Comparison of ENCODE assay signal across 16 mouse cellular contexts in genomic region chr7:79869072-79869719, GRCm38 (mm10). TPM values are rescaled to one million over a fixed set of nuclear protein-coding genes. Genes with fewer than 3 reads are reported as not detected.
DNase-seq lines count a peak whose midpoint lies in the region; ATAC-seq and TF ChIP-seq lines count a peak whose summit lies in the region.
"Had no signal": no experiment of that assay in that cellular context is flagged by ENCODE, and none has a peak within 500 bp of the region (broad histone marks: within the 10 kb centered on the region; RNA-seq: fewer than 3 reads in every experiment).

No protein-coding gene starts in this region.

- no peak overlapping the region for H3K4me2 ChIP-seq in kidney, embryonic 16.5 days (replicated peaks; ENCODE audit: low read depth, low read length)
- H3K4me2 ChIP-seq in intestine, embryonic 14.5 days (ENCODE audit: low read length) = no peak overlapping the region
- H3K4me2 ChIP-seq in stomach, embryonic 14.5 days (replicated peaks; ENCODE audit: low read depth, low read length) = no peak overlapping the region
- no peak overlapping the region for H3K4me2 ChIP-seq in kidney, embryonic 14.5 days (replicated peaks; ENCODE audit: low read depth, low read length)
- H3K4me2 ChIP-seq: heart, embryonic 13.5 days; hindbrain, embryonic 12.5 days; midbrain, embryonic 15.5 days had no signal

- no peak for ATAC-seq in kidney, embryonic 16.5 days (ENCODE audit: low FRiP score, low TSS enrichment)
- peak; percentile 51; the same call in 1 of the 2 replicates for ATAC-seq in intestine, embryonic 14.5 days (replicated peaks; ENCODE audit: low FRiP score, low TSS enrichment, low read depth)
- peak; percentile 61; the same call in 1 of the 2 replicates for ATAC-seq in stomach, embryonic 14.5 days (ENCODE audit: insufficient number of reproducible peaks, insufficient read depth, low FRiP score, low read depth)
- ATAC-seq in megakaryocyte-erythroid progenitor cell, adult 5-6 weeks (replicated peaks; ENCODE audit: low FRiP score, low TSS enrichment, poor library complexity, severe bottlenecking) = no peak
- ATAC-seq in kidney, embryonic 14.5 days (ENCODE audit: low FRiP score, low TSS enrichment) = no peak
- ATAC-seq: liver, postnatal 0 days; midbrain, embryonic 15.5 days had no signal

- H3K27ac ChIP-seq in kidney, embryonic 16.5 days (ENCODE audit: low read length) = peak overlapping the region; percentile 71; the same call in 1 of the 2 replicates
- H3K27ac ChIP-seq in ES-E14 (ENCODE audit: insufficient read depth, low read depth, low read length, poor library complexity, severe bottlenecking) = peak overlapping the region; percentile 92
- no peak overlapping the region for H3K27ac ChIP-seq in intestine, embryonic 14.5 days (ENCODE audit: low read depth)
- H3K27ac ChIP-seq in stomach, embryonic 14.5 days (ENCODE audit: low read length) = no peak overlapping the region
- no peak overlapping the region for H3K27ac ChIP-seq in kidney, embryonic 14.5 days (ENCODE audit: low read depth, low read length)
- H3K27ac ChIP-seq: heart, embryonic 13.5 days; hindbrain, embryonic 12.5 days; midbrain, embryonic 15.5 days had no signal

- no peak overlapping the region for H3K4me3 ChIP-seq in kidney, embryonic 16.5 days (ENCODE audit: low read length)
- peak overlapping the region in 1 of 2 experiments; percentile 18; a peak in 2 of 4 replicates for H3K4me3 ChIP-seq in ES-E14 (ENCODE audit: insufficient read depth in 1 of 2, low read depth in 1 of 2, low read length in 2 of 2, poor library complexity in 1 of 2, severe bottlenecking in 1 of 2)
- no peak overlapping the region for H3K4me3 ChIP-seq in intestine, embryonic 14.5 days (ENCODE audit: low read depth, low read length)
- H3K4me3 ChIP-seq in stomach, embryonic 14.5 days (ENCODE audit: low read depth, low read length) = no peak overlapping the region
- no peak overlapping the region for H3K4me3 ChIP-seq in kidney, embryonic 14.5 days (ENCODE audit: low read length)
- H3K4me3 ChIP-seq: heart, embryonic 13.5 days; hindbrain, embryonic 12.5 days; midbrain, embryonic 15.5 days had no signal

- no peaks in the 10 kb centered on the region for H3K9me3 ChIP-seq in kidney, embryonic 16.5 days (ENCODE audit: low read length)
- H3K9me3 ChIP-seq in ES-E14 (ENCODE audit: control insufficient read depth, insufficient read depth, low read depth, low read length) = no peaks in the 10 kb centered on the region
- H3K9me3 ChIP-seq in intestine, embryonic 14.5 days (ENCODE audit: control insufficient read depth, low read length) = no peaks in the 10 kb centered on the region
- no peaks in the 10 kb centered on the region for H3K9me3 ChIP-seq in stomach, embryonic 14.5 days (ENCODE audit: control insufficient read depth, low read depth, low read length)
- no peaks in the 10 kb centered on the region for H3K9me3 ChIP-seq in kidney, embryonic 14.5 days (ENCODE audit: control insufficient read depth, low read length)
- H3K9me3 ChIP-seq: heart, embryonic 13.5 days; hindbrain, embryonic 12.5 days; midbrain, embryonic 15.5 days had no signal

- no peak overlapping the region for H3K9ac ChIP-seq in kidney, embryonic 16.5 days (replicated peaks; ENCODE audit: low read length)
- H3K9ac ChIP-seq in ES-E14 (ENCODE audit: insufficient read depth, low read depth, low read length, poor library complexity, severe bottlenecking) = peak overlapping the region; percentile 64
- H3K9ac ChIP-seq in intestine, embryonic 14.5 days (ENCODE audit: low read length) = no peak overlapping the region
- no peak overlapping the region for H3K9ac ChIP-seq in stomach, embryonic 14.5 days (replicated peaks; ENCODE audit: low read depth, low read length)
- H3K9ac ChIP-seq in kidney, embryonic 14.5 days (ENCODE audit: low read depth, low read length) = no peak overlapping the region
- H3K9ac ChIP-seq: heart, embryonic 13.5 days; hindbrain, embryonic 12.5 days; liver, postnatal 0 days; midbrain, embryonic 15.5 days had no signal

- H3K27me3 ChIP-seq in kidney, embryonic 16.5 days (ENCODE audit: insufficient read depth, low read length) = no peaks in the 10 kb centered on the region
- H3K27me3 ChIP-seq in intestine, embryonic 14.5 days (replicated peaks; ENCODE audit: control insufficient read depth, insufficient read depth, low read length) = no peaks in the 10 kb centered on the region
- no peaks in the 10 kb centered on the region for H3K27me3 ChIP-seq in stomach, embryonic 14.5 days (ENCODE audit: control insufficient read depth, insufficient read depth, low read length)
- no peaks in the 10 kb centered on the region for H3K27me3 ChIP-seq in kidney, embryonic 14.5 days (ENCODE audit: control insufficient read depth, insufficient read depth, low read length)
- H3K27me3 ChIP-seq: heart, embryonic 13.5 days; hindbrain, embryonic 12.5 days; midbrain, embryonic 15.5 days had no signal

- no peak for DNase-seq in kidney, postnatal 36 days
- DNase-seq in ES-E14 (ENCODE audit: low read depth, low spot score) = peak; percentile 75
- peak; percentile 50 for DNase-seq in intestine, embryonic 14.5 days (ENCODE audit: low spot score)
- DNase-seq: B cell, adult 2 months; cerebellum, adult 18-20 months; gastrocnemius, postnatal 36 days; kidney, adult 9 months; liver, postnatal 0 days; thymus, postnatal 25 days had no signal

- H3K4me1 ChIP-seq in kidney, embryonic 16.5 days (ENCODE audit: insufficient read depth, low read length) = peaks cover 9% of the 10 kb centered on the region
- peaks cover 7 to 39% of the 10 kb centered on the region in 2 experiments; a peak in 3 of 4 replicates for H3K4me1 ChIP-seq in ES-E14 (ENCODE audit: control insufficient read depth in 2 of 2, insufficient read depth in 2 of 2, low read length in 2 of 2, poor library complexity in 1 of 2)
- H3K4me1 ChIP-seq in intestine, embryonic 14.5 days (replicated peaks; ENCODE audit: control insufficient read depth, insufficient read depth, low read length) = no peaks in the 10 kb centered on the region
- H3K4me1 ChIP-seq in stomach, embryonic 14.5 days (ENCODE audit: control insufficient read depth, insufficient read depth, low read length) = no peaks in the 10 kb centered on the region
- H3K4me1 ChIP-seq in kidney, embryonic 14.5 days (ENCODE audit: control insufficient read depth, insufficient read depth, low read length) = no peaks in the 10 kb centered on the region
- H3K4me1 ChIP-seq: midbrain, embryonic 15.5 days had no signal

- in situ Hi-C loops in ES-E14 (cut with MboI; ENCODE audit: low sequenced_read_pairs in 2 of 2, unreplicated experiment in 2 of 2) = no loop called here

- WGBS in kidney, embryonic 16.5 days = 30% methylated on average over 6 of the region's 6 CpGs
- 49% methylated on average over 6 of the region's 6 CpGs for WGBS in intestine, embryonic 14.5 days
- WGBS in stomach, embryonic 14.5 days = 42% methylated on average over 6 of the region's 6 CpGs
- WGBS in kidney, embryonic 14.5 days = 36% methylated on average over 6 of the region's 6 CpGs

- no peaks in the 10 kb centered on the region for H3K36me3 ChIP-seq in kidney, embryonic 16.5 days (ENCODE audit: insufficient read depth, low read length)
- no peaks in the 10 kb centered on the region for H3K36me3 ChIP-seq in ES-E14 (ENCODE audit: control insufficient read depth, insufficient read depth, low read length, poor library complexity, severe bottlenecking)
- no peaks in the 10 kb centered on the region for H3K36me3 ChIP-seq in intestine, embryonic 14.5 days (ENCODE audit: control insufficient read depth, insufficient read depth, low read length)
- H3K36me3 ChIP-seq in stomach, embryonic 14.5 days (ENCODE audit: control insufficient read depth, insufficient read depth, low read length) = no peaks in the 10 kb centered on the region
- no peaks in the 10 kb centered on the region for H3K36me3 ChIP-seq in kidney, embryonic 14.5 days (ENCODE audit: control insufficient read depth, insufficient read depth, low read length)
- H3K36me3 ChIP-seq: heart, embryonic 13.5 days; hindbrain, embryonic 12.5 days; midbrain, embryonic 15.5 days had no signal

TF ChIP-seq in ES-E14, 5 proteins besides CTCF, POLR2A, EP300 and RAD21:
- TF ChIP-seq ZC3H11A (IDR thresholded peaks at IDR 0.05; ENCODE audit: borderline replicate concordance, low read depth, low read length) (no peak), ZNF384 (IDR thresholded peaks at IDR 0.05; ENCODE audit: low read depth, low read length) (no peak), CHD2 (IDR thresholded peaks at IDR 0.05; ENCODE audit: low read depth, low read length) (0 out of 2 replicates have a peak, but pooled peaks have one; percentile 62), MAFK (IDR thresholded peaks at IDR 0.05; ENCODE audit: insufficient read depth, low read depth, low read length) (no peak)

RNA-seq across cellular contexts. Expression of gene Anpep, which starts 8.3 kb away (rescaled TPM):
- 163 and 164 TPM in 2 replicates for polyA plus RNA-seq in kidney, embryonic 16.5 days (2015; fragmentation: Nextera tagmentation; extraction: Ambion mirVana)
- 11.4 and 15.4 TPM in 2 replicates for total RNA-seq in ES-E14 (2012; rRNA removed)
- polyA plus RNA-seq in intestine, embryonic 14.5 days (2014; fragmentation: Nextera tagmentation; extraction: Ambion mirVana) = 88.2 and 94.9 TPM in 2 replicates
- 25.9 and 26.3 TPM in 2 replicates for polyA plus RNA-seq in stomach, embryonic 14.5 days (2014; fragmentation: Nextera tagmentation; extraction: Ambion mirVana)
- total RNA-seq in megakaryocyte-erythroid progenitor cell, adult 5-6 weeks (2014; fragmentation: Nextera tagmentation) = 1.5 TPM in 1 of 2 replicates, not detected in the other
- not detected in 2 replicates for total RNA-seq in megakaryocyte-erythroid progenitor cell, adult 5-6 weeks (2017)
- 23.7 and 39.0 TPM in 2 replicates for polyA plus RNA-seq in kidney, embryonic 14.5 days (2014; fragmentation: Nextera tagmentation; extraction: Ambion mirVana)

RNA-seq across cellular contexts. Expression of gene Ap3s2, which starts 51.3 kb away (rescaled TPM):
- polyA plus RNA-seq in kidney, embryonic 16.5 days (2015; fragmentation: Nextera tagmentation; extraction: Ambion mirVana) = 32.1 and 36.5 TPM in 2 replicates
- total RNA-seq in ES-E14 (2012; rRNA removed) = 9.4 and 11.0 TPM in 2 replicates
- polyA plus RNA-seq in intestine, embryonic 14.5 days (2014; fragmentation: Nextera tagmentation; extraction: Ambion mirVana) = 30.0 and 30.9 TPM in 2 replicates
- 31.9 and 34.0 TPM in 2 replicates for polyA plus RNA-seq in stomach, embryonic 14.5 days (2014; fragmentation: Nextera tagmentation; extraction: Ambion mirVana)
- 20.0 and 22.4 TPM in 2 replicates for total RNA-seq in megakaryocyte-erythroid progenitor cell, adult 5-6 weeks (2014; fragmentation: Nextera tagmentation)
- total RNA-seq in megakaryocyte-erythroid progenitor cell, adult 5-6 weeks (2017) = 6.5 and 9.5 TPM in 2 replicates
- 33.9 and 39.3 TPM in 2 replicates for polyA plus RNA-seq in kidney, embryonic 14.5 days (2014; fragmentation: Nextera tagmentation; extraction: Ambion mirVana)

RNA-seq across cellular contexts. Expression of gene Mesp2, which starts 58.7 kb away (rescaled TPM):
- polyA plus RNA-seq in kidney, embryonic 16.5 days (2015; fragmentation: Nextera tagmentation; extraction: Ambion mirVana) = 0.78 and 0.82 TPM in 2 replicates
- total RNA-seq in ES-E14 (2012; rRNA removed) = 1.0 and 1.2 TPM in 2 replicates
- 1.1 and 1.5 TPM in 2 replicates for polyA plus RNA-seq in intestine, embryonic 14.5 days (2014; fragmentation: Nextera tagmentation; extraction: Ambion mirVana)
- polyA plus RNA-seq in stomach, embryonic 14.5 days (2014; fragmentation: Nextera tagmentation; extraction: Ambion mirVana) = 0.55 and 1.2 TPM in 2 replicates
- not detected in 2 replicates for total RNA-seq in megakaryocyte-erythroid progenitor cell, adult 5-6 weeks (2014; fragmentation: Nextera tagmentation)
- 1.2 TPM in 1 of 2 replicates, not detected in the other for total RNA-seq in megakaryocyte-erythroid progenitor cell, adult 5-6 weeks (2017)
- 0.57 and 0.64 TPM in 2 replicates for polyA plus RNA-seq in kidney, embryonic 14.5 days (2014; fragmentation: Nextera tagmentation; extraction: Ambion mirVana)
- total RNA-seq: gastrocnemius, postnatal 36 days had no signal

Comparison
In these comparisons a context has a peak if more than half of its experiments do, and no peak if none do; other contexts are left out.
1. H3K27ac ChIP-seq: peak in kidney, embryonic 16.5 days (single experiment) and ES-E14 (single experiment); none in intestine, embryonic 14.5 days (single experiment), stomach, embryonic 14.5 days (single experiment) and kidney, embryonic 14.5 days (single experiment).
2. ATAC-seq: peak in intestine, embryonic 14.5 days (single experiment) and stomach, embryonic 14.5 days (single experiment); none in kidney, embryonic 16.5 days (single experiment), megakaryocyte-erythroid progenitor cell, adult 5-6 weeks (single experiment) and kidney, embryonic 14.5 days (single experiment).
3. DNase-seq: peak in ES-E14 (single experiment) and intestine, embryonic 14.5 days (single experiment); none in kidney, postnatal 36 days (0 of 2).